Mouse (Mus musculus): ENCODE results near the gene Slc9b2.

Slc9b2 gene

GRCm38 (mm10) chr3:135313727-135314126, 6.2 kb downstream of the Slc9b2 start:
- DNase-seq = no peak

GRCm38 (mm10) chr3:135314811-135315210, 7.3 kb downstream of the Slc9b2 start:
- DNase-seq = no peak

GRCm38 (mm10) chr3:135315720-135316425, 8.4 kb downstream of the Slc9b2 start:
- no peak for DNase-seq

GRCm38 (mm10) chr3:135318331-135318730, 10.8 kb downstream of the Slc9b2 start:
- no peak for DNase-seq

GRCm38 (mm10) chr3:135324354-135324753, 16.9 kb downstream of the Slc9b2 start:
- no peak for DNase-seq

- DNase-seq = no peak
Observed at GRCm38 (mm10) chr3:135327176-135327575, 19.7 kb downstream of the Slc9b2 start.

GRCm38 (mm10) chr3:135327601-135328000, 20.1 kb downstream of the Slc9b2 start:
- DNase-seq = no peak

- DNase-seq = no peak
Observed at GRCm38 (mm10) chr3:135328560-135328959, 21.1 kb downstream of the Slc9b2 start.

- DNase-seq = no peak
Observed at GRCm38 (mm10) chr3:135332691-135333090, 25.2 kb downstream of the Slc9b2 start.

- DNase-seq = no peak
Observed at GRCm38 (mm10) chr3:135333763-135334162, 26.3 kb downstream of the Slc9b2 start.

- DNase-seq = no peak
Observed at GRCm38 (mm10) chr3:135347739-135348264, 40.3 kb downstream of the Slc9b2 start, which contains the start of gene Slc9b1. Gene Slc9b1 (plus strand): TSS chr3:135348029.

GRCm38 (mm10) chr3:135349022-135349421, 41.5 kb downstream of the Slc9b2 start:
- DNase-seq = no peak

- DNase-seq = no peak
Observed at GRCm38 (mm10) chr3:135351857-135352256, 44.4 kb downstream of the Slc9b2 start.

GRCm38 (mm10) chr3:135357394-135357793, 49.9 kb downstream of the Slc9b2 start:
- DNase-seq = no peak

GRCm38 (mm10) chr3:135375836-135376235, 68.3 kb downstream of the Slc9b2 start:
- no peak for DNase-seq

- no peak for DNase-seq
Observed at GRCm38 (mm10) chr3:135377445-135377844, 69.9 kb downstream of the Slc9b2 start.

- DNase-seq = no peak
Observed at GRCm38 (mm10) chr3:135379868-135380267, 72.4 kb downstream of the Slc9b2 start.

- DNase-seq = no peak
Observed at GRCm38 (mm10) chr3:135393186-135393585, 85.7 kb downstream of the Slc9b2 start.
